Mouse (Mus musculus): ENCODE data around the gene Col2a1.

- TF ChIP-seq CTCF (IDR thresholded peaks at IDR 0.05; ENCODE audit: control insufficient read depth, insufficient read depth, low read length) (no peak), POLR2A (IDR thresholded peaks at IDR 0.05; ENCODE audit: borderline replicate concordance, control insufficient read depth, low read depth, low read length) (no peak)
Measured at GRCm38 (mm10) chr15:98017925-98018324, 13.4 kb upstream of the Col2a1 start.

Data from bone marrow, adult 2 months (tissue).